Mouse (Mus musculus) liver, embryonic 14.5 days (tissue): ENCODE results near the gene Hivep3.

Experiments
- CTCF ChIP-seq: IDR thresholded peaks from 2 replicates; pipeline ENCODE4 v1.5.1; 2016; ENCODE audit warnings: antibody characterized with exemption, low read depth, control low read depth
- EP300 ChIP-seq: IDR thresholded peaks from 2 replicates; pipeline ENCODE4 v1.6.1; 2016; ENCODE audit warnings: antibody characterized with exemption, low read depth

DNA sequence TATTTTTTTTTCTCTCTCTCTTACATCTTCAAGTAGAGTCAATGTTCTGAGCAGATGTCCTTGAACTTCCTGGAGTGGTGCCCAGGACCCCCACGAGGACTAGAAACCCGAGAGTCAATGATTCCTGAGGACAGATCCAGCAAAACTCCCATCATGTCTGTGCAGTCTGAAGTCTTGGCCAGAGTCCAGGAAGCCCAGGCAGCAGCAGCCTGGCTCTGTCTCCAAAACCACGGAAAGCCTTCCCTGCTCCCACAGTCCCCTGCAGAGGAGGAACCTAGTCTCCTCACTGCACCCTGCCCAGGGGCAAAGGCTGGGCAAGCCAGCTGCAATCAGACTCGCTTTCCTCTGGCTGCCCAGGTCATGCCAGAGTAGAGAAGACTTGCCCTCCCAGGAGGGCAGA, 234.5 kb downstream of the Hivep3 start:
- TF ChIP-seq CTCF (no peak), EP300 (no peak)
